Mouse (Mus musculus): ENCODE results near the gene Pcmtd2.
"Not testable (repeated sequence)": the region's sequence is repeated elsewhere in the genome, so short reads cannot be mapped to it uniquely, and the experiment has no call there.

The Pcmtd2 gene

DNA sequence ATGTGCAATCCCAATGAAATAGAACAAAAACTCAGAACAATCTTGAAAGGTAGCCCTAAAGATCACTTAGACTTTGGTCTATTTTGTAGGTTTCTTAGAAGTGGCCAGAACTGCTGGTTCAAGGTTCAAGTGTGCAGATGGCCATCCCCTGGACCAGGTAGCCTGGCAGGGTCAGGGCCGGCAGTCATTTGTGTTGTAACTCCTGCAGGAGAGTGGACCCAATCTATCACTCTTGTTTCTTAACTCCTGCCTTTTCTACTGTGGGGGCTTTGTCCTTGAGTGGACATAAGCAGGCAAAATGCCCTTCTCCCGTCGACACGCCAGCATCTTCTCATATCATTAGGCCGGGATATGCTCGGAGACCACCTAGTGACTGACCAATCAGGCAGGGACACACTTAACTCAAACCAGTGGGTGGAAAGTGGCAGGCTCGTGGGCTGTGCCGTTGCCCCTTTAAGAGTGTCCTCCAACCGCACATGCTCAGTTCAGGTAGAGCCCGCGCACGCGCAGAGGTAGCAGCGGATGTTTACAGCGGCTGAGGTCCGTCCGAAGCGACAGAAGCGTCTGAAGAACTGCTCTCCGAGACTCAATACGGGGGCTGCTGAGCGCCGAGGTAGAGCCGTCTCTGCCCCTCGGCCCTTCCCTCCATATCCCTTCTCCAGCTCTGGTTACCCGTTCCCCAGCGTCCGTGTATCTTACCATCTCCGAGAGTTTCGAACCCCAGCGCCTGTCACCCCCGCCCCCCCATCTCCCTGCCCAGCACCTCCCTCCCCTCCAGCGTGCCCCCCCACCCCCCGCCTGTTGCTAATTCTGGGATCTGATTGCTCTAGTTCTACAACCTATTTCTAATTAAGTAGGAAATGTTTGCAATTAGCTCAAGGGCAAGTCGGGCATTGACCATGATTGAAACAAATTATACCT lies at the start of gene Pcmtd2:
Gene Pcmtd2 (plus strand): TSS at position 483 of the 921 bp plus-strand sequence.
- peak; percentile 77 for DNase-seq (ENCODE audit: low read depth)

DNA sequence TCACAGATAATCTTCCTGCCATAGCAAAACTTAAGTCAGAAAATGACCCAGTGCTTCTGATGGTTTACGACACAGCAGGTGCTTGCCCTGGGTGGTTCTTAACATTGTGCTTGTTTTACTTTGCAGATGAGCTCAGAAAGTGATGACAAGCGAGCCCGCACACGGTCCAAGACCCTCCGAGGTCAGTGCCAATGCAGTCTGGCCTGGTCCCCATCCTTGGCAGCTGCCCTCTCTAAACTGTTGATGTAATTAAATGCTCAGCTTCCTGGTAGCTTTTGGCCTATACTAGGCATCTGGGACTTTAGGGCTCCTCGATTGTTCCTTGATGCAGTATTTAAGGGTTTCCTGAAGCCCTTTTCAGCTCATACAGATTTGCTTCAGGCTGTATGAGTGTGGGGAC lies 48.3 kb upstream of the Pcmtd2 start:
- DNase-seq (ENCODE audit: low read depth), result no peak

DNA sequence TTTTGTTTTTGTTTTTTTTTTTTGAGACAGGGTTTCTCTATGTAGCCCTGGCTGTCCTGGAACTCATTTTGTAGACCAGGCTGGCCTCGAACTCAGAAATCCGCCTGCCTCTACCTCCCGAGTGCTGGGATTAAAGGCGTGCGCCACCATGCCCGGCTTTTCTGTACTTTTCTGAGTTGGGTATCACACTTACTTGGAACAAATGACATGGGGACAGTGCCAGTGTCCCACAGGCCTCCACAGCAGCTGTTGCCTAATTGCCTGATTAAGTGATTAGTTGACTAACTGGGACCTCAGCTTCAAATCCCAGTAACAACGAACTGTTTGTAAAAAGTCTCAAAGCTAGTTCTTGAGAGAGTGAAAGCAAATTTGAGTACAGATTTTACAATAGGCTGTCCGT lies 44.5 kb upstream of the Pcmtd2 start:
- not testable (repeated sequence) for DNase-seq (ENCODE audit: low read depth)

DNA sequence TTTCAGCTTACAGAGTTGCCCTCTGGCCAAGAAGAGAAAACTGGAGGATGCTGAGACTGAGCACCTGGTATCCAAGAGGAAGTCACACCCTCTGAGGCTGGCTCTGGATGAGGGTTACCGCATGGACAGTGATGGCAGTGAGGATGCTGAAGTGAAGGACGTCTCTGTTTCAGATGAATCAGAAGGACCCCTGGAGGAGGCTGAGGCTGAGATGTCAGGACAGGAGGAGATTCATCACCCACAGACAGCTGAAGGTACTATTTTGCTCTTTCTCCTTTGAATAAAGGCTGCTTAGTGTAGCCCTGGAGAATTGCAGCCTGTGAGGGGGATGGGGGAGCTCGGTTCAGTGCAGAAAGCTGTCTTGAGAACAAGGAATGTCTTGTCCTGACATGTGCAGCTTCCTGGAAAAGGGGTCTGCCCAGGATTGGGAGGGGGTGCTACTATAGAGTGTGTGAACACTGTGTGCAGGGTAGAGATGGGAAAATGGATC lies 42.0 kb upstream of the Pcmtd2 start:
- DNase-seq (ENCODE audit: low read depth), result no peak

DNA sequence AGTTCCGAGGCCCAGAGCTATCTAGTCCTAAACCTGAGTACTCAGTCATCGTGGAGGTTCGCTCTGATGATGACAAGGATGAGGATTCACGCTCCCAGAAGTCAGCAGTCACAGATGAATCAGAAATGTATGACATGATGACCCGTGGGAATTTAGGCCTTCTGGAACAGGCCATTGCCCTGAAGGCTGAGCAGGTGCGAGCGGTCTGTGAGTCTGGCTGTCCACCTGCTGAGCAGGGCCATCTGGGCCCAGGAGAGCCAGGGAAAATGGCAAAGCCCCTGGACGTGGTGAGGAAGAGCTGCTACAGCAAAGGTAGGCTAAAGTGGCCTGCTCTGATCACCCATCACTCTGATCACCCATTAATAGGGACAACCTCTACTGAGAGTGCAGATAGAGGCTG lies 40.0 kb upstream of the Pcmtd2 start:
- no peak for DNase-seq (ENCODE audit: low read depth)

DNA sequence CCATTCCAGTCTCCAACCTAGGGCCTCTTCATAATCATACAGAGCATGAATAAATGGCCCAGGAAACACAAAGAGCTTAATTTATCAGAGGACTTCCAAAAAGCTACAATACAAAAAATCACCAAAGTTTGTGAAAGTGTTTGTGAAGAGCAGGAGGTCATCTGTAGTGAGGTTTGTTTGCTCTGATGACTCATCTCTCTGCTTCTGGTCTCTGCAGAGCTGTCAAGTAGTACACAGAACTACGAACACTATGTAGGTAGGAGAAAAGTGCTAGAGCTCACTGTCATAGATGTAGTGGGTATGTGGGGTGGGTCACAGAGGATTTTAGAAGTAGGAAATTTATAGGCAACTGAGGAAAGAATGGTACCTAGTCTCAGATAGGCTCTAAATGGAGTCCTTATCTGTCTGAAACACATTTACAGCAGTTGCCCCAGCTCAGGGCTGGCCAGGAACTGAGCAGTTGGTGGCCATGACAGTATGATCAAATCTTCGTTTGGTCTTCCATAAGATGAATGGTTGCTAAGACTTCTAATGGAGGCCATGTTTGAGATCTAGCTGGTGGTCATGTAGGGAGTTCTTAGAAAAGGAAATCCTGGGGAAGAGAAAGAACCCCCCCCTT lies 8.5 kb upstream of the Pcmtd2 start:
- no peak for DNase-seq (ENCODE audit: low read depth)

DNA sequence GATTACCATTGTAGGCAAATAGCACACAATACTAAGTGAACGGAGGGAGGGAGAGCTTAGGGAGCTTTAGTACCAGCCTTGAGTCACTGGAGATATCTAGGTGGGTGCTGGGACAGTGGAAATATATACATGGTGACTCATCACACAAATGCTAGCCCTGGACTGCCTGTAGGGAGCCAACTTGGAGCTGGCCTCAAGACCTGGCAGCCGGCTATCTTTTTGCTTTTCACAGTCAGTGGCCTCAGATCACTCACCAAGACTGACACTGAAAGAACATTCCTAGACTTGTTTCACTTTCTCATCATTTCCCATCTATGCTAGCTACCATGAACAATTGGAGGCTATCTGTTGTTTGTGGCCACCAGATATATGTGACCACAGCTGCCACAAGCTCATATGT lies 4.9 kb upstream of the Pcmtd2 start:
- no peak for DNase-seq (ENCODE audit: low read depth)

DNA sequence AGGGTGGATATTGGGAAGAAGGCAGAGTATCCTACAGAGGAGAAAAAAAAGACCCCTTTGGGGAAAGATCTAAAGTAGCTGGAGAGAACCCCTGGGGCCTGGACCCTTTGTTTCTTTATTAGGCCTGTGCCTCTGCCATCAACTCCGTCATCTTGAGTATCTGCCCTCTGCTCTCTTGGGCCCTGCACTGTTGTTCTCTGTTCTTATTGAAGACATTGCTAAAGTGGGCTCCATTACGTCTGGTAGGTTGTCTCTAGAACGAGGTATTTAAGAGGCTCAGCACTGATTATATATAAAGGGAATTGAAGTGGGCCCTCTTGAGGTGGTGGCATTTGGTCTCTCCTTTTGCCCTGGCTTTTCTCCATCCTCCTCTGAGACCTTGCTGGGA lies 633 bp downstream of the Pcmtd2 start:
- no peak for DNase-seq (ENCODE audit: low read depth)

DNA sequence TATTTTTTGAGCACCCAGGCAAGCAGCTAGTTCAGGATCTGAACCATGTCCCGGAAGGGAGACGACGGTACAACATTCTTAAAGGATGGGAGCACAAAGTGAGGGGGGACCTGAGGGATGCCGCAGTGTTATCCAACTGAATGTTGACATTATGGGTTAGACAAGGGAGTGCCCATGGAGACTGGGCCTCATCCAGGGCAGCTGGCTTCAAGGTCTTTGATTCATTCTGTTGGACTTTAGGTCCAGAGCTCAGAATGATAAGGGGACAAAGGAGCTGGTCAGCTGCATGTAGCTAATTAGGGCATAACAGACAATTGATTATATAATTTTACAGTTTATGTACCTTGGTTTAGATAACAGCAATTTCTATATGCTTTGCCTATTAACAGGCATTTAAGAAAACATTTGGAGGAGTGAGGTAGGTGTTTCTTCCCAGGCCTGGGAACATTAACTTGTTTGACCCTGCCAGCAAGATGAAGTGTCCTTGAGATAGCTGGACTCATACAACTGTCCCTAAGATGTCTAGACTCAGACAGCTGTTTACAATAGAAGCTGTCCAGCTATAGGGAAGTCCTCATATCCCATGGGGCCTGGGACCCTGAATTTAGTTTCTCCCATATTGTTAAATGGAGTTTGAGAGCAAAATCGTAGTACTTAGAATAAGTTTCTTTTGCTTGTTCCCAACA lies 8.2 kb downstream of the Pcmtd2 start:
- DNase-seq (ENCODE audit: low read depth), result no peak

DNA sequence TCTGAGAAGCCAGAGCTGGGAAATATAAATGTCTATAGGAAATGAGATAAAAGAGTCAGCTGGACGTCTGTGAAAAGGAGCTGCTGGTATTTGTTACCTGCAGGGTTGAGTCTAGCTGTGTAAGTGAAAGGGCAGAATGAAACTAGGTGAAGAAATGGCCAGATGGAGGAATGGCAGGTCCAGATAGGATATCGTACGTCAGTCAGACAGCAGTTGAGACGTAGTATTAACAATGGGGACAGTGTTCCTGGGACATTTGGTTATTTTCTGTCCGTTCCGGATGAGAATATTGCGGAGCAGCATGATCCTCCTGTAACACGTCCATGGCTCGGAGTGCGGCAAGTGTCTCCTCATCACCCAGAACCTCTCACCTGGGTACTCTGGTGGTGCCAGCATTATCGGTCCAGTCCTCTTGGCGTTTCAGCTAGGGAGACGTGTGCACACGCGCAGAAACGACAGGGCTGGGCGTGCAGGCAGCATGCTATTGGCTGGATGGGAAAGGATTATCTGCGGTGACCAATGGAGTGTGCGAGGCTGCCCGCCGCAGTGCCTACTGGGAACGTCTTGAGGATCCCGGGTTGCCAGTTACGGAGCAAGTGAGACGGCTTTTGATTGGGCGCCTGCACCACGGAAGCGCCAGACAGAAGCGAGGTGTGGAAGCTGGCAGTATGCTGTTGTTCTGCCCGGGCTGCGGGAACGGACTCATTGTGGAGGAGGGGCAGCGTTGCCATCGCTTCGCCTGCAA lies 26.3 kb downstream of the Pcmtd2 start, which contains the start of gene Polr3k:
Gene Polr3k (plus strand): TSS at position 547 of the 745 bp plus-strand sequence.
- DNase-seq (ENCODE audit: low read depth), result peak; percentile 95

DNA sequence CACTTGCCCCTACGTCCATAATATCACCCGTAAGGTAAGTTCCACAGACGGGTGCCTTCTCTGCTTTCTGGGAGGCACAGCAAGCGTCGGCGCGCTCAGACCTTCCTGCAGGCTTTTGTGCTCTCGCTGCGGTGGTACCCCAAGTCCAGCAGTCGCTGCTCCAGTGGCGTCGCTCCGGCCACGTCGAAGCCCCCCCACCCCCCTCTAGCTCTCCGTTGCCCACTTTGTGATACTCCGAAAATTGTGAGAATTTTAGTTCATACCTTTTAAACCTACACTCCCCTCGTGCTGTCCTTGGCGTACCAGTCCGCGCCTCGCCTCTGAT lies 26.8 kb downstream of the Pcmtd2 start:
- no peak for DNase-seq (ENCODE audit: low read depth)

DNA sequence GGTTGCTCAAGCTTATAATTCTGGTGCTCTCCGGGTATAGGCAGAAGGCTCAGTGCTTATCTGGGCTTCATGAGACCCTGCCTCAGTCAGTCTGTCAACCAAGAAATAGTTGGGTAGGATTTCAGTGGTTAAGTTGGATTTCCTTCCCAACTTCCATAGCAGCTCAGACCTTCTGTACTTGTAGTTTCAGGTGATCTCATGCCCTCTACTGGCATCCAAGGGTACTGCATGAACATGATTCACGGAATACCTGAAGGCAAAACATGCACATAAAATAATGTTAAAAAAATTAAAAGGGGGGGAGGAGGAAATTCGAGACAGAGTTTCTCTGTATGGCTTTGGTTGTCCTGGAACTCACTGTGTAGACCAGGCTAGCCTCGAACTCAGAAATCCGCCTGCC lies 29.3 kb downstream of the Pcmtd2 start:
- peak; percentile 34 for DNase-seq (ENCODE audit: low read depth)

DNA sequence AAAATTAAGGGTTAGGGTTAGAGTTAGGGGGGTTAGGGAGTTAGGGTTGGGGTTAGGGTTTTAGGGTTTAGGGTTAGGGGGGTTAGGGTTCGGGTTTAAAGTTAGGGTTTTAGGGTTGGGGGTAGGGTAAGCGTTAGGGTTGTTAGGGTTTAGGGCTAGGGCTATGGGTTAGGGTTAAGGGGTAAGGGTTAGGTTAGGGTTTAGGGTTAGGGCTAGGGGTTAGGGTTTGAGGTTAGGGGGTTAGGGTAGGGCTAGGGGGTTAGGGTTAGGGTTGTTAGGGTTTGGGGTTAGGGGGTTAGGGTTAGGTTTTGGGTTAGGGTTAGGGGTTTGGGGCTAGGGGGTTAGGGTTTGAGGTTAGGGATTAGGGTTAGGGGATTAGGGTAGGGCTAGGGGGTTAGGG lies 33.4 kb downstream of the Pcmtd2 start:
- no peak for DNase-seq (ENCODE audit: low read depth)

DNA sequence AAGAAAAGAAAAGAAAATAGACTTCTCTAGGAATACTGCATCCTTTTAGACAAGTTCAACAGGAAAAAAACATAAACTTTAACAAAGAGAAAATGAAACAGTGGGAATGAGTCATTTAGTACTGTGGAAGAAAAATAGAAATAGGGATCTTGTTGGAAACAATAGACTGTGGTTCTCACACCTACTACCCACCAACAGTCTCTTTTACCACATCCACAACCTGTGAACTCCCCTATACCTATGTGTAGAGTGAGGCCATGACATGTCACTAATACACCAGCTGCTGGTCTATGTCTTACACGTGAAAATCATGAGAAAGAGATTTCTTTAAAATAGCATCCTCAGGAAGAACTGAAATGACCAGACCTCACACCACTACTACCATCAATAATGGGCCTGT lies 41.2 kb downstream of the Pcmtd2 start:
- DNase-seq (ENCODE audit: low read depth), result no peak

DNA sequence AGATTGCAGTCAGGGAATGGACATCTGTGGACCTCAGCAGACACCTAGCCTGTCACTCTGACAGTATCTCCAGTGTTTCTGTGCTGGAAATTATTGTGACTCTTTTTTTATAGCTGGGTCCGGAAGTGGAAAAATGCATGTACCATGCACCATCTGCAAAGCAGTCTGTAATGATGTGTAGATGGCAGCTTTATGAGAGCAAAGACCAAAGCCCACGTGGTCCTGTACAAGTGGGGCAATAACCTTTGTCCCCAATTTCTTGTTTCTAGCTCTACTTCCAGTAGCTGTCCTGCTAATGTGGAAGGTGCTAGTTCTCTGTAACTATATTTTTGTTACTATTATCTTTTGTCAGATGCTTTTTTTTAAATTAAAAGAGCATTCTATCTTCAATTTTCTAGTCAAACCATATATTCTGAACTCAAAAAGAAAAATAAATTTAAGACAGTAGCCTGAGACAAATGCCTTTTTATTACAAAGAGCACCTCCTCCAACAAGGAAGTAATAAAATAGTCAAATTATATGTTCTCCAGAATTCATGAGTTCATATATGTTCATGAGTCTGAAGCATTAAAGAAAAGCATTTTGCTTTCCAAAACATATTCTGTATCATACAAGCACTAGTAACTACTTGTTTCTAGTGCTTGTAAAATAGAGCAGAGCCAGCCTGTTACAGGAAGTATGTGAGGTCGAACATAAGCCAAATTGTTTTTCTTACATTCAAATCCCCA lies 45.5 kb downstream of the Pcmtd2 start:
- no peak for DNase-seq (ENCODE audit: low read depth)

Data from fibroblast of lung, adult 2 months (primary cell).